Mouse (Mus musculus) intestine, embryonic 15.5 days (tissue): ENCODE measurements at regions not wholly inside any gene's neighbourhood (a gene's known extent, or its start where the extent isn't known, plus 50 kb on each side); places are given as distances from the start of the nearest gene placed in this dataset.
A peak's percentile ranks its signal among the peaks of the same experiment; 100 is the strongest.

ENCODE experiments used
- ATAC-seq: fragments of 200-750 bp; cut with Nextera tagmentation; 2 replicates; pipeline ENCODE4 v1.8.0; 2017; ENCODE audit warnings: moderate TSS enrichment, moderate library complexity
- H3K27ac ChIP-seq: fragments of 300-500 bp; sonication (generic); 2 replicates; pipeline ENCODE4 v1.5.1; 2015; ENCODE audit warnings: mild to moderate bottlenecking, inconsistent platforms
- H3K27me3 ChIP-seq: fragments of 300-500 bp; sonication (generic); replicated peaks from 2 replicates; pipeline ENCODE4 v1.6.1; 2015; ENCODE audit warnings: inconsistent platforms
- H3K36me3 ChIP-seq: fragments of 300-500 bp; sonication (generic); 2 replicates; pipeline ENCODE4 v1.6.1; 2015; ENCODE audit warnings: inconsistent platforms
- H3K4me1 ChIP-seq: fragments of 300-500 bp; sonication (generic); replicated peaks from 2 replicates; pipeline ENCODE4 v1.6.1; 2015; ENCODE audit warnings: inconsistent platforms
- H3K4me2 ChIP-seq: fragments of 300-500 bp; sonication (generic); replicated peaks from 2 replicates; pipeline ENCODE4 v1.6.1; 2015; ENCODE audit warnings: mild to moderate bottlenecking, inconsistent platforms
- H3K4me3 ChIP-seq: fragments of 300-500 bp; sonication (generic); replicated peaks from 2 replicates; pipeline ENCODE4 v1.5.1; 2015; ENCODE audit warnings: inconsistent platforms
- H3K9ac ChIP-seq: fragments of 300-500 bp; sonication (generic); 2 replicates; pipeline ENCODE4 v1.6.1; 2015; ENCODE audit warnings: inconsistent platforms
- H3K9me3 ChIP-seq: fragments of 300-500 bp; sonication (generic); 2 replicates; pipeline ENCODE4 v1.6.1; 2016; ENCODE audit warnings: inconsistent platforms
- WGBS: fragments of 180-500 bp; shearing (Covaris S2); methylation state at CpG from one replicate; pipeline ENCODE4 v1.1.7; 2015; 5-methylcytosine and 5-hydroxymethylcytosine counted together

GRCm38 (mm10) chr11:111657778-111658177 lies 591.8 kb downstream of the Kcnj2 start:
- WGBS, result 97% methylated on average over 9 of the region's 9 CpGs
- H3K27ac ChIP-seq, result no peak overlapping the region
- no peaks in the 10 kb centered on the region for H3K9me3 ChIP-seq
- H3K4me1 ChIP-seq, result no peaks in the 10 kb centered on the region
- no peak for ATAC-seq
- no peaks in the 10 kb centered on the region for H3K27me3 ChIP-seq
- no peaks in the 10 kb centered on the region for H3K36me3 ChIP-seq
- no peak overlapping the region for H3K9ac ChIP-seq
- H3K4me2 ChIP-seq, result no peak overlapping the region
- H3K4me3 ChIP-seq, result no peak overlapping the region

- Histone ChIP-seq H3K27ac (no peak overlapping the region), H3K36me3 (no peaks in the 10 kb centered on the region), H3K9ac (no peak overlapping the region), H3K27me3 (no peaks in the 10 kb centered on the region), H3K4me1 (no peaks in the 10 kb centered on the region), H3K4me2 (no peak overlapping the region), H3K4me3 (no peak overlapping the region), H3K9me3 (no peaks in the 10 kb centered on the region)
- 73% methylated on average over 15 of the region's 15 CpGs for WGBS
- ATAC-seq, result no peak
Measured at GRCm38 (mm10) chr11:111658362-111659309, 592.7 kb downstream of the Kcnj2 start.

GRCm38 (mm10) chr11:111663269-111663668 lies 597.3 kb downstream of the Kcnj2 start:
- H3K27me3 ChIP-seq, result no peaks in the 10 kb centered on the region
- 72% methylated on average over 3 of the region's 3 CpGs for WGBS
- H3K9ac ChIP-seq, result no peak overlapping the region
- no peak for ATAC-seq
- H3K4me3 ChIP-seq, result no peak overlapping the region
- no peak overlapping the region for H3K27ac ChIP-seq
- no peaks in the 10 kb centered on the region for H3K36me3 ChIP-seq
- H3K4me2 ChIP-seq, result no peak overlapping the region
- H3K4me1 ChIP-seq, result no peaks in the 10 kb centered on the region
- H3K9me3 ChIP-seq, result no peaks in the 10 kb centered on the region

GRCm38 (mm10) chr11:111666336-111666735 lies 600.4 kb downstream of the Kcnj2 start:
- no peaks in the 10 kb centered on the region for H3K36me3 ChIP-seq
- H3K4me3 ChIP-seq, result no peak overlapping the region
- no peak overlapping the region for H3K4me2 ChIP-seq
- no peak overlapping the region for H3K9ac ChIP-seq
- WGBS, result 77% methylated on average over 6 of the region's 6 CpGs
- H3K4me1 ChIP-seq, result no peaks in the 10 kb centered on the region
- no peak for ATAC-seq
- no peaks in the 10 kb centered on the region for H3K9me3 ChIP-seq
- H3K27me3 ChIP-seq, result no peaks in the 10 kb centered on the region
- no peak overlapping the region for H3K27ac ChIP-seq

- Histone ChIP-seq H3K9me3 (no peaks in the 10 kb centered on the region), H3K9ac (no peak overlapping the region), H3K4me2 (no peak overlapping the region), H3K27ac (no peak overlapping the region), H3K4me3 (no peak overlapping the region), H3K36me3 (no peaks in the 10 kb centered on the region), H3K27me3 (no peaks in the 10 kb centered on the region), H3K4me1 (no peaks in the 10 kb centered on the region)
- ATAC-seq, result no peak
- WGBS, result 78% methylated on average over 2 of the region's 2 CpGs
Measured at GRCm38 (mm10) chr11:111671865-111672264, 605.9 kb downstream of the Kcnj2 start.

GRCm38 (mm10) chr11:111675673-111676072 lies 609.7 kb downstream of the Kcnj2 start:
- H3K4me1 ChIP-seq, result no peaks in the 10 kb centered on the region
- no peak overlapping the region for H3K9ac ChIP-seq
- H3K27ac ChIP-seq, result no peak overlapping the region
- no peaks in the 10 kb centered on the region for H3K27me3 ChIP-seq
- H3K36me3 ChIP-seq, result no peaks in the 10 kb centered on the region
- no peak for ATAC-seq
- H3K4me2 ChIP-seq, result no peak overlapping the region
- H3K9me3 ChIP-seq, result no peaks in the 10 kb centered on the region
- WGBS, result 79% methylated on average over 1 of the region's 1 CpGs
- H3K4me3 ChIP-seq, result no peak overlapping the region

- no peaks in the 10 kb centered on the region for H3K9me3 ChIP-seq
- H3K9ac ChIP-seq, result no peak overlapping the region
- no peak overlapping the region for H3K27ac ChIP-seq
- no peaks in the 10 kb centered on the region for H3K36me3 ChIP-seq
- WGBS, result 88% methylated on average over 7 of the region's 7 CpGs
- no peaks in the 10 kb centered on the region for H3K27me3 ChIP-seq
- no peaks in the 10 kb centered on the region for H3K4me1 ChIP-seq
- no peak overlapping the region for H3K4me3 ChIP-seq
- no peak overlapping the region for H3K4me2 ChIP-seq
- ATAC-seq, result no peak
Measured at GRCm38 (mm10) chr11:111682341-111682740, 616.4 kb downstream of the Kcnj2 start.

- Histone ChIP-seq H3K4me1 (no peaks in the 10 kb centered on the region), H3K4me3 (no peak overlapping the region), H3K27ac (no peak overlapping the region), H3K9me3 (no peaks in the 10 kb centered on the region), H3K27me3 (no peaks in the 10 kb centered on the region), H3K4me2 (no peak overlapping the region), H3K9ac (no peak overlapping the region), H3K36me3 (no peaks in the 10 kb centered on the region)
- 82% methylated on average over 4 of the region's 4 CpGs for WGBS
- no peak for ATAC-seq
Measured at GRCm38 (mm10) chr11:111683909-111684308, 617.9 kb downstream of the Kcnj2 start.

GRCm38 (mm10) chr11:111687769-111688168 lies 621.8 kb downstream of the Kcnj2 start:
- no peaks in the 10 kb centered on the region for H3K9me3 ChIP-seq
- H3K36me3 ChIP-seq, result no peaks in the 10 kb centered on the region
- no peak overlapping the region for H3K27ac ChIP-seq
- H3K4me1 ChIP-seq, result no peaks in the 10 kb centered on the region
- H3K4me2 ChIP-seq, result no peak overlapping the region
- no peaks in the 10 kb centered on the region for H3K27me3 ChIP-seq
- peak; percentile 95 for ATAC-seq
- H3K9ac ChIP-seq, result no peak overlapping the region
- H3K4me3 ChIP-seq, result no peak overlapping the region
- WGBS, result 35% methylated on average over 3 of the region's 3 CpGs

GRCm38 (mm10) chr11:111688186-111688860 lies 622.4 kb downstream of the Kcnj2 start:
- Histone ChIP-seq H3K27me3 (no peaks in the 10 kb centered on the region), H3K9ac (no peak overlapping the region), H3K4me3 (no peak overlapping the region), H3K4me2 (no peak overlapping the region), H3K4me1 (no peaks in the 10 kb centered on the region), H3K9me3 (no peaks in the 10 kb centered on the region), H3K27ac (no peak overlapping the region), H3K36me3 (no peaks in the 10 kb centered on the region)
- 64% methylated on average over 6 of the region's 6 CpGs for WGBS
- ATAC-seq, result peak; percentile 67; the same call in 1 of the 2 replicates

GRCm38 (mm10) chr11:111689899-111690298 lies 623.9 kb downstream of the Kcnj2 start:
- Histone ChIP-seq H3K9ac (no peak overlapping the region), H3K27me3 (no peaks in the 10 kb centered on the region), H3K9me3 (no peaks in the 10 kb centered on the region), H3K36me3 (no peaks in the 10 kb centered on the region), H3K4me3 (no peak overlapping the region), H3K4me1 (no peaks in the 10 kb centered on the region), H3K27ac (no peak overlapping the region), H3K4me2 (no peak overlapping the region)
- 85% methylated on average over 2 of the region's 2 CpGs for WGBS
- no peak for ATAC-seq

GRCm38 (mm10) chr11:111691512-111691911 lies 625.5 kb downstream of the Kcnj2 start:
- no peak for ATAC-seq
- H3K4me3 ChIP-seq, result no peak overlapping the region
- H3K4me2 ChIP-seq, result no peak overlapping the region
- 71% methylated on average over 2 of the region's 2 CpGs for WGBS
- no peaks in the 10 kb centered on the region for H3K27me3 ChIP-seq
- H3K27ac ChIP-seq, result no peak overlapping the region
- no peaks in the 10 kb centered on the region for H3K4me1 ChIP-seq
- no peak overlapping the region for H3K9ac ChIP-seq
- no peaks in the 10 kb centered on the region for H3K36me3 ChIP-seq
- H3K9me3 ChIP-seq, result no peaks in the 10 kb centered on the region
